Mouse (Mus musculus) induced T-regulatory cell, adult 2 months (primary cell): ENCODE data around the gene Plrg1.

Source experiments
- DNase-seq: peaks from one replicate; pipeline ENCODE4 v3.0.0-alpha.2; 2012; ENCODE audit warnings: low read depth

Plrg1 gene

DNA sequence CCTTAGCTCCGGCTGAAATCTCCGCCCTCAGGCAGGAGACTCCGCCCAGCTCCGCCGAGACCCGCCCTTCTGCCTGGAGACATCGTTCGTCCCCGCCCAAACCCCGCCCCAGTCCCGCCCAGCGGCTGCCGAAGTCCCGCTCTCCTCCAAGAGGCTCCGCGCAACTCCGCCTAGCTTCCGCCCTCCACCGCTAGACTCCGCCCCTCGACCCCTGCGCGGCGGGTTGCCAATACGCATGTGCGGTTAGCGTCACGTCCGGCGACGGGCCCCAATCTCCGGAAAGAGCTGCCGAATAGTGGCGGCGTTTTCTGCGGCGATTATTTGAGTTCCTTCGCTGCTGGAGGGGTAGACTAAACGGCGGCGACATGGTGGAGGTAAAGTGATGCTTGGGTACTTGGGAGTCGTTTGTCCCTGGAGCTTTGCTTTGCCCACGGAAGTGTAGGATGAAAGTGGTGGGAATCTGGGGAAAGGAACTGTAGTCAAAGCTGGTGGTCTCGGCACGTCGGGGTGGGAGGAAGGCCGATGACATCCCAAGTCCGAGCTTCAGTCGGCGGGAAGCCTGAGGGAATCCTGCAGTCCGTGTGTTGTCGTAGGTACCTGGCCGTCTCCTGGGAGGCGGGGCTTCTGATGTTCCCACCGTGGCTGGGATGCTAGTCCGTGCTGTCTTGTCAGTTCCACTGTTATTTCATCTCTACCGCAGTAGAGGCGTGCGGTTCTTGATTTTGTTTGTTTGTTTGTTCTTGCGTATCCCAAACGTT, at the start of gene Plrg1:
Gene Plrg1 (plus strand): TSS at position 242 of the 758 bp plus-strand sequence.
- peak; percentile 99 for DNase-seq

DNA sequence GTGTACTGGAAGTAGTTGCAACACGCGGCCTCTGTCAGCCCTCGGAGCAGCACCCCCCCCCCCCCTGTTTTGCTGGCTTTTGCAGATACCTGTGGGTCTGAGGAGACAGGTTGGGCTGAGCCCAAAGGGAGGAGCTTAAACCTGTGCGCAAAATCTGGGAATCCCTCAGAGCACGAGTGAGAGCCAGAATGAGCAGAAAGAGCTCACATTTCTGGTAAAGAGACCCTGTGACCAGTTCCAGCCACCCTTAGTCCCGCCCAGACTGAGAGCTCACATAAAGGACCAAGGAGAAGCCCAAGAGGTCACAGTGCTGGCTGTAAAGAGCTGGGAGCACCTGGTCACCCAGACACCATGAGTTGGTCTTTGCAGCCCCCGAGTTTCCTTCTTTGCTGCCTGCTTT, 47.8 kb upstream of the Plrg1 start, which contains the start of gene Fgg:
Gene Fgg (plus strand): TSS at position 168 of the 400 bp plus-strand sequence.
- DNase-seq = no peak

DNA sequence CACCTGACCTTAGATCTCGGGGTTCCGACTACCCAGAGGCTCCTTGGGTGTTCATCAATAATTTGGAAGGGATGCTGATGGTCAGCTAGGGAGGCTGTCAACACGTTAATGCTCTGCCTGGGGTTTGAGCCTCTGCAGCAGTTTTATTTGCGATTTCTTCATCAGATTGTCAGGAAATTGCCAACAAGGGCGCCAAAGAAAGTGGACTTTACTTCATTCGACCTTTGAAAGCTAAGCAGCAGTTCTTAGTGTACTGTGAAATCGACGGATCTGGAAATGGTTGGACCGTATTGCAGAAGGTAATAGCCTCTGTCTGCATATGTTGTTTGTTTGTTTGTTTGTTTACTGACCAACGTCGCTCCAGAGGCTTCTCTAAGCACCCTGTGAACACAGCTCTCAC, 45.0 kb upstream of the Plrg1 start:
- no peak for DNase-seq

DNA sequence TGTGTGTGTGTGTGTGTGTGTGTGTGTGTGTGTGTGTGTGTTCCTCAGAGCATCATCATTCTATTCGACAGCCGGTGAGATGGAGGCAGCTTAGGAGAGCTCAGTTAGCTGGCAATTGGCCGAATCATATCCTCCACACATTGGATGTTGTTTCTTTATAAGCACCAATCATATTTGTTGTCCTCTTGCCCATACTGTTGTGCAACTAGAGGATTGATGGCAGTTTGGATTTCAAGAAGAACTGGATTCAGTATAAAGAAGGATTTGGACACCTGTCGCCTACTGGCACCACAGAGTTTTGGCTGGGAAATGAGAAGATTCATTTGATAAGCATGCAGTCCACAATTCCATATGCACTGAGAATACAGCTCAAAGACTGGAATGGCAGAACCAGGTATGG, 44.2 kb upstream of the Plrg1 start:
- no peak for DNase-seq

DNA sequence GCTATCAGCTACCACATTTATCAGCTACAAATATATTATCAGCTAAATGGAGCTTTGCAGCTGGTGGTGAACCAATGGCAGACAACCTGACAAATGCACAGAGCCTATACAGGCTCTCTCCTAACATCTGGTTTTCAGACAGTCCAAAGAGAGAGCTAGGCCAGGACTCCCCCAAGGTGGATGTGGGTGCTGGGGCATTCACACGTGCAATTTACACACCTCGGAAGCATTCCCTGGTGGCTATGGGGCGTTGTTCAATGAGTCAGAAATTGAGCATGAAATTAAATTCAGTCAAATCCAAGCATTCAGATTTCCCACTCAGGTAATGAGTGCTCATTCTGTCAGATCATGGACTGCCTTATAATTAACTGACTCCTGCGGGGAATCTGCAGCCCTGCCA, 43.8 kb upstream of the Plrg1 start:
- no peak for DNase-seq

DNA sequence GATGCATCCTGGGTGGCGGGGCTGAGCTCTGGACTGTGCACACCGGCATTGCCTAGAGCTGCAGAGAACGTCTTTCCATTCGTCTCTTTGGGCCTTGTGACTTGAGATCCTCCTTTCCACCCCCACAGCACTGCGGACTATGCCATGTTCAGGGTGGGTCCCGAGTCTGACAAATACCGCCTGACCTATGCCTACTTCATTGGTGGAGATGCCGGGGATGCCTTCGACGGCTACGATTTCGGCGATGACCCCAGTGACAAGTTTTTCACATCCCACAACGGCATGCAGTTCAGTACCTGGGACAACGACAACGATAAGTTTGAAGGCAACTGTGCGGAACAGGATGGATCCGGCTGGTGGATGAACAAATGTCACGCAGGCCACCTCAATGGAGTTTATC, 42.7 kb upstream of the Plrg1 start:
- DNase-seq = no peak

DNA sequence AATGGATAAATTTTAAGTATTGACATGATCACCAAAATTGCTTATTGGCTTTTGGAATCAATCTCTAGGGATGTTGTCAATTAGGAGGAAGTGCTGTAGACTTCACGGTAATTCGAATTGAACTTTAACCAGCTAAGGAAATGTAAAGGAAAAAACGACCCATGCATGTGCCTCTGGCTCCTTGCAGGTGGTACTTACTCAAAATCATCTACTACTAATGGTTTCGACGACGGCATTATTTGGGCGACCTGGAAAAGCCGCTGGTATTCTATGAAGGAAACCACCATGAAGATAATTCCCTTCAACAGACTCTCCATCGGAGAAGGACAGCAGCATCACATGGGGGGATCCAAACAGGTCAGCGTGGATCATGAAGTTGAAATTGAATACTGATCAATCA, 41.4 kb upstream of the Plrg1 start:
- DNase-seq = no peak

DNA sequence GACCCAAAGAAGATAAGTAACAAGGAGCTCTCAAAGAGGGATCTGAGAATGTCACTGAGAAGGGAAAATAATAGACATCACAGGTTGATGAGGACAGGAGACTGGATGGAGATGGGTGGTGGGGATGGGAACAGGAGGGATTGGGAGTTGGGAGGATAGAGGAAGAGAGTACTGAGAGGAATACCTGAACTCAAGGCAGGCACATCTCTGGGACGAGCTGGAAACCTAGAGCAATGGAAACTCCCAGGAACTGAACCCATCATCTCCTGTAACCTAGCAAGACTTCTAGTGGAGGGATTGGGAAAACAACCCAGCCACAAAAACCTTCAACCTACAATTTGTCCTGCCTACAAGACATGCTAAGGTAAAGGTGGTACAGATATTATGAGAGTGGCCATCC, 39.1 kb upstream of the Plrg1 start:
- DNase-seq = no peak

DNA sequence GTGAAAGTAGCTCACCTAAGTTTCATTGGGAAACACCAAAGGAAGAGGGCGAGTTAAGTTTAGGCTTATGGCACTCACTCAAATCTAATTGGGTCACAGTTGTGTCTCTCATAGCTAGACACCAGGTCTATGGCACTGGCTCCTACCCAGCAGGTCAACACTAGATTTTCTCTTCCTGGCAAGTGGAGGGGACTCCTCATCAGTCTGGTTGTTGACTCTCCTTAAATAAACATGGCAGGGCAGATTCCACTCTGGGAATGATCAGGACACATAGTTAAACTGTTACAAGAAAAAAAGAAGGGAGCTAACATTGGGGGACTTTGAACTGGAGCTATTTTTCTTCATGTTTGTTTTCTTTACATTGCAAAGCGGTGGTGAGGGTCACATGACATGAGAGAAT, 34.9 kb upstream of the Plrg1 start:
- DNase-seq = no peak

DNA sequence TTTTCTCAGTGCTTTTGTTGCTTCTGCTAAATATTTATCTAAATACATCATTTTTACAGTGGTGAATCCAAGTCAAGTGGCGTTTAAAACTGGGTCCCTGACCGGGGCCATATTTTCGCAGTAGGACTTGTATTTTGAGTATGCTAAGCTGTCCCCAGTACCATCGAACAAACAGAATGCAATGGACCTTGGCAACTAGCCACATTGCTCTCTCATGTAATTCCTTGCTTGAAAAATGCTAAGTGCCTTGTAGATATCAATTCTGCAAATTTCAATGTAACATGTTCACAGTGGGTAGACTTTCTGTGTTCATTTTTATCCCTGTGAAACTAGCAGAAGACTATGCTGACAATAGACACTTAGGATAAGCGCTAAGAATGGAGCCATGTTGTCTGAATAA, 34.1 kb upstream of the Plrg1 start:
- DNase-seq = no peak

DNA sequence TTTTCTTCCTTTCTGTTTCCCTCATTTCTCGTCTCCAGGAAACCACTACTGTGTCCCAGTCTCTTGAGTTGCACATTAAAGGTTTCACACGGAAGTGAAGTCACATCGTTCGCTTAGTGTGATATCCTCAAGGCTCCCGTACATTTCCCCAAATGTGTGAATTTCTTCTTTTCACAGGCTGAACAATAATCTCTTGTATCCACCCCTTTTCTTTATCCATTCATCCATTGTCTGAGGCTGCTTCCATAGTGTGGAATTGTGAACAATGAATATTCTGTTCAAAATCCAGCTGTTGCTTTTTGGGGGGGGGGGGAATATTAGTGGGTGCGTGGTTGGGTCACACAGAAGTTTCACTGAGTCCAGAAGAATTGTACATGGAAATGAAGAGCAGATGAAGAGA, 30.3 kb upstream of the Plrg1 start:
- DNase-seq = no peak

DNA sequence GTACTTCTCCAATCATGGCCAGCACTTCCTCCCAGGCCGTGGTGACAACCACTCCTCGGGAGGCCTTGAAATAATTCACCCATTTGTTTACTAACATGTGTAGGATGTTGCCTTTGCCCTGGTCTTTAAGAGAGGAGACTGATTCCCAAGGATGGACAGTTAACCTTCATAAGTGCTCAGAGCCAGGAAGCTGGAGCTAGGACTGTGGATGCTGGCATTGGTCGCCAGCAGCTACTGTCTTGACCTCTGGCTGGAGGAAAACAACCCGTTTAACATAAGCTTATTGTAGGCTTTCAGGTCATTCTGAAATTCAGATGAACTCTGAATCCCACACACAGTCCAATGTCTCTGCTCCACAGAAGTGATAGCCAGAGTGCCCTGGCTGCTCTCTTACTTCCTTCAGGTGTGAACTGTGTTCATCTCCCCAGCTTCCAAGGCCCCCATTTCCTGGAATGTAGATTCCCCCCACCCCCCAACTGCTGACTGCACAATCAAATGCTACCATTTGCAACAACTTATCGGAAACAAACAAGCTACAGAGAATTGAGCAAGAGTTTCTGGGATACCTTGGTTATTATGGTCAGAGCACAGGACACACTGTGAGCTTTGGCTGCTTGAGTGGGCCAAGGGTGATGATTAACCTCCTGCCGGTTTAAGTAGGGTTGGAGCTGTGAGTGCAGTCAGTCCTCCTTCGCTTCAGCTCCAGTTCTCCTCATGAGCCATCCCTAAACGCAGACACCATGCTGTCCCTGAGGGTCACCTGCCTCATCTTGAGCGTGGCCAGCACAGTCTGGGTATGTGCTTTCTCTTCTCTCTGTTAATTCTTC, 29.6 kb upstream of the Plrg1 start, which contains the start of gene Fga:
Gene Fga (plus strand): TSS at position 602 of the 827 bp plus-strand sequence.
- no peak for DNase-seq

DNA sequence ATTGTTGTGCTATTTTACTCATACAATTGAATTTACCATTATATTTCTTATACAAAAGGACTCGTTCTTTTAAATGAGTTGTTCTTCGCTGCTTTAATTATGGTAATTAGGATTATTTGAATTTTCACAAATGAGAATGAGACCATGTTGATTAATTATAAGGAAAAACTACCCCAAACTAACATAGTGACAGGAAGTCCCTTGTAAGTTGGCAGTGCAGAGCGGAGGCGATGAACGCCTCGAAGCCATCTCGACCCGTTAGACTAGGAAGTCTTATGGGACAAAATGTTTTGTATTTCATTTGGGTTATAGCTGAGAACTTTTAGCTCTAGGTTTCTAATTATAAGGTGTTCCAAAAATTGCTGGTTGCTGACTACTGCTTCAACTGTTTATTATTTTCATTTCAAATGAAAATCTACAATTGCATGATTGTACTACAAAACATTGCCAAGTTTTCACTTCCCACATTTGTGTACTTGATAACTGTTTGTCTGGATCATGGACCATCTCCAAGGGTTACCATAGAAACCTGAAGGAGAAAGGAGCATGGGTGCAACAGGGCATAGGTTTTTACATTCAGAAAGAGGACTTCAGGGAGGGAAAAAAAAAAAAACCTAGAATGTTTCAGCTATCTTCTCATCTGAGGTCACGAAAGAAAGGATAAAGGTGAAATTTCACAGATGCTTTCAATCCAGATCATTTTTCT, 27.6 kb upstream of the Plrg1 start:
- no peak for DNase-seq

DNA sequence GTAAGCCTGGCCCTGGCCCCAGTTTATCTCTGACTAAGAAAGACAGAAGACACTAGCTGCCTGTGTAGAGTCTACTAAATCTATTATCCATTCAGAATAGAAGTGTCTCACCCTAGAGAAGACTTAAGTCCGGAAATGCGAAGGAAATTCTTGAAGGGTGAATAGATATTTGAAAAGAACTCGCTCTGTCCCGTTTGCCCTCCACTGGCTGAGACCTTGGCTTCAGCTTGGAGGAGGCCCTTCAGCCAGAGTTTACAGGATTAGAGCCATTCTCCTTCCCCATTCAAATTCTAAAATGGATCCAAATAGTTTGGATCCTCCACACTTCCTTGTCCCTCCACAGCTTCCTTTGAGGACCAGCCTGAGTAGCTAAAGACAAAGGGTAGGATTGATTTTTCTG, 25.0 kb upstream of the Plrg1 start:
- DNase-seq = no peak

DNA sequence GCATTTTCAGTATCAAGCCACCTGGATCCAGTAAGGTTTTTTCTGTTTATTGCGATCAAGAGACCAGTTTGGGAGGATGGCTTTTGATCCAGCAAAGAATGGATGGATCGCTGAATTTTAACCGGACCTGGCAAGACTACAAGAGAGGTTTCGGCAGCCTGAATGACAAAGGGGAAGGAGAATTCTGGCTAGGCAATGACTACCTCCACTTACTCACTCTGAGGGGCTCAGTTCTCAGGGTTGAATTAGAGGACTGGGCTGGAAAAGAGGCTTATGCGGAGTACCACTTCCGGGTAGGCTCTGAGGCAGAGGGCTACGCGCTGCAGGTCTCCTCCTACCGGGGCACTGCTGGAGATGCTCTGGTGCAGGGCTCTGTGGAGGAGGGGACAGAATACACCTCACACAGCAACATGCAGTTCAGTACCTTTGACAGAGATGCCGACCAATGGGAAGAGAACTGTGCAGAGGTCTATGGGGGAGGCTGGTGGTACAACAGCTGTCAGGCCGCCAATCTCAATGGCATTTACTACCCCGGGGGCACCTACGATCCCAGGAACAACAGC, 22.5 kb upstream of the Plrg1 start:
- no peak for DNase-seq

DNA sequence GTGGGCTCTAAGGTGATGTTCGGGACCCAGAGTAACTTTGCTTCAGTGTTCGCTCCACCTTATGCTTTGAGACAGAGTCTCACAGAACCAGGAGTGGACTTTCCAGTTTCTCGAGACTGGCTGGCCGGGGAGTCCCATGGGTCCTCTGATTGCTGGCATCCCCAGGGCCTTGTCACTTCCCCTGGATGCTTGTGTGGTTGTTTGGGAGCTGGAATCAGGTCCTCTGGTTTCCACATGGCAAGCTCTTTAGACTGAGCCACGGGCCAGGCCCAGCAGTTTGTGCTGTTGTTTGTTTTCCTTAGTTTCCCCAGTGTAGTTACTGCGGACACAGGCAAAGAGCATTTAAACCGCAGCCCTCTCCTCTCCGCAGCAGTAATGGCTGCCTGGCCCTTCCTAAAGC, 21.5 kb upstream of the Plrg1 start:
- DNase-seq = no peak

DNA sequence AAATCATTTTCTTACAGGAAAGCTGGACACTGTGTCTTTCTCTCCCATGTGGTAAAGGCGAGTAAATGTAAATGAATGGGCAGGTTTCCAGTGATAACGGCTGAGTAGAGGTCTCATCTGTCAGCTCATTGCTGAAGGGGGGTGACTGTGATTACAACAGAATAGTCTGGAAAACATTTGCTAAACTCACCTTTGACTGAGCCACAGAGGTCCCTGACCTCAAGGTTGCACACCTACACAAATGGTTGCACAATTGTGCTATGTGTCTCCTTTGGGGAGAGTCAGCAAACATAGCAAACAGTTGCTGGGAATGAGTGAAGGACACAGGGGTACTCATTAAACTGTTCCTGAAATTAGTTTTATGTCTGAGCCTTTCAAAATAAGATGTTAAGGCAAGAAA, 16.5 kb upstream of the Plrg1 start:
- DNase-seq = no peak

DNA sequence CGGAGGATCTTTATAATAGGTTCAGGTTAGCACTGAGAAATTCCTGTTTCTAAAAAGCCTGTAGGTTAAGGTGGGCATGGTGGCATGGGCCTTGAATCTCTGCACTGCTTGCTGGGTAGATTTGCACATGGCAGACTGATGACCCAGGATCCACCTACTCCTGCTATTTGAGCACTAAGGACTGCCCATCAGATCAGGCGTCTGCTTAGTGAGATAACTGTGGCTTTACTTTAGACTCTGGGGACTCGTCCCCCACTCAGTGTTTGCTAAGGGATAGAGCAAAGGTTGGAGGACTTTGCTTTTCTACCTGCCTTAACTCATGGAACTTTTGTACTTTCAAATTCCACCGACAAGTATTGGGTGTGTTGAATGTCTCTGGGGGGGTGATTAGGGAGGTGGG, 15.7 kb upstream of the Plrg1 start:
- no peak for DNase-seq

DNA sequence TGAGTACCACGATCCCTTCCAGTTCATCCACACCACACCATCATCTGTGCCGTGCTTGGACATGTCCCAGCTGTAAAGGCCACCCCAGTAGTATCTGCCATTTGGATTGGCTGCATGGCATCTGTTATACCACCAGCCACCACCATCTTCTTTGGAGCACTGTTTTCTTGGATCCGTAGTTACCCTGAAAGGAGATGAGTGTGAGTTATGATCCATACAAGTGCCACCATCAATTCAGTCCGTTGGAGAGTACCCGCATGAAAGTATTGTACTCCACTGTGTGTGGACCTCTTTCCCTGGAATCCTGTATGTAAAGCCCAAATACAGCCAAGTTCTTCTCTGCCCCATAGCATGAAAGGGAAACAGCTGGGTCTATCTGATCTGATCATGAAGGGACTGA, 12.9 kb upstream of the Plrg1 start:
- no peak for DNase-seq

DNA sequence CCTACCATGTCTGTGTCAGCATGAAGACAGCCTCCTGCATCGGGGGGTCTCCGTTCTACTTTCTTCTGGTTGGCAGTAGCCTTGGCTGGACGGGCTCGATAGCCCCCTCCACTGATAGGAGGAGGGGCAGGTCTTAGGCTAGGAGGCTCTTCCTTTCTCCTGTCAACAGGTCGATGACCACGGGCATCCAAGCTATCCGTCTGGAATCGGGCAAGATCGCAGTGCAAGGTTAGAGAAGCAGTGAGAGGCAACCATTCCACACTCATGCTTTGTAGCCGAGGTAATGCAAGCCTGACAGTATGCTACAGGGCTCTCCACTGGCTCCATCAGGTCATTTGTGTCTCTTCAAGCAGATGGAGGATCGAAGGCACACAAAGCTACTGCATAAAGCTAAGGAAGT, 8.7 kb upstream of the Plrg1 start:
- no peak for DNase-seq

DNA sequence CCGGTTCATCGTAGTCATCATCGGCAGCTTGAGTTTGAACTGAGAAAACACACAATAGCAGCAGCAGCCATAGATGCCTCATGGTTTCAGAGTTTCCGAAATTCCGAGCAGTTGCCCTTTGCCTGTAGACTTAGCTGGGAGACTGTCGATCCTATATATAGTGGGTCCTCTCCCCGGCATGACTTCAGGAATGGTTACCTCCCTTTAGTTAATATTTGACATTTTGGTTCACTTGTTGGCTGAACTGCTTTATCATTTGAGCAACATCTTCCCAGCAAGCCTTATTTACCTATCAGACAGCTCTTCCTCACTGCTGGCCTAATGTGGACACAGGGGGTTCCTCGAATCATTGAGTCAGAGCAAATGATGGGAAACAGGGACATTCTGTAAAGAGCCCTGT, 5.6 kb upstream of the Plrg1 start, which contains the start of gene Fgb:
Gene Fgb (minus strand): TSS at position 184 of the 400 bp plus-strand sequence.
- no peak for DNase-seq

DNA sequence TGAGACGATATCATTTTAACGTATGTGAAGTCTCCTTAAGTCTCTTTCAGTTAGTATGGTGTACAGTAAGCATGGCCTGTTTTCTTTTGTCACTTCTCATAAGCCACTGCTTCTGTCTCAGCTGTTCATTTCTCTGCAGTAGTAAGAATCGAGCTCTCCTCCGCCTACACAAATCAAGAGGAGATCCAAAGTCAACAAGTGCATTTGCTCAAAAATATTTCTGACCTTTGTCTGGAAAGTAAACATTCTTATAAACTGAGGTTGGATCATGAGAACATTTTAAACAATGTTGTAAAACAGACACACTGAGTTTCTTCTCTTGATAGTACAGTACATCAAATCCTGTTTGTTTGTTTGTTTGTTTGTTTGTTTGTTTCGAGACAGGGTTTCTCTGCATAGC, 4.7 kb upstream of the Plrg1 start:
- no peak for DNase-seq
